Mouse (Mus musculus) ES-Bruce4 (cell line): ENCODE measurements around the gene G430095P16Rik. TPM values are rescaled to one million over a fixed set of nuclear protein-coding genes. Genes with fewer than 3 reads are reported as not detected.

ENCODE experiments used
- H3K27ac ChIP-seq: 2 replicates; pipeline ENCODE4 v1.5.1; 2012; ENCODE audit warnings: low read length, inconsistent platforms; ENCODE audit not compliant: insufficient read depth
- H3K27me3 ChIP-seq: 2 replicates; pipeline ENCODE4 v1.6.1; 2012; ENCODE audit warnings: mild to moderate bottlenecking, low read length, inconsistent platforms; ENCODE audit not compliant: control insufficient read depth, poor library complexity, insufficient read depth, severe bottlenecking
- H3K36me3 ChIP-seq: 2 replicates; pipeline ENCODE4 v1.6.1; 2012; ENCODE audit warnings: inconsistent platforms, mild to moderate bottlenecking, low read length, moderate library complexity; ENCODE audit not compliant: control insufficient read depth, poor library complexity, insufficient read depth, severe bottlenecking
- H3K4me1 ChIP-seq: one replicate; pipeline ENCODE4 v1.8.1; 2011; ENCODE audit warnings: low read length; ENCODE audit not compliant: control insufficient read depth, insufficient read depth
- H3K4me3 ChIP-seq: 2 replicates; pipeline ENCODE4 v1.5.1; 2011; ENCODE audit warnings: low read depth, mild to moderate bottlenecking, low read length
- H3K9ac ChIP-seq: 2 replicates; pipeline ENCODE4 v1.6.1; 2012; ENCODE audit warnings: low read depth, mild to moderate bottlenecking, inconsistent platforms; ENCODE audit not compliant: poor library complexity, severe bottlenecking
- H3K9me3 ChIP-seq: replicated peaks from 2 replicates; pipeline ENCODE4 v1.6.1; 2012; ENCODE audit warnings: mild to moderate bottlenecking, low read length, inconsistent platforms; ENCODE audit not compliant: control insufficient read depth, poor library complexity, insufficient read depth, severe bottlenecking
- CTCF ChIP-seq: IDR thresholded peaks from one replicate; pipeline ENCODE4 v1.8.1; 2011; ENCODE audit warnings: low read depth, low read length
- EP300 ChIP-seq: IDR thresholded peaks from 2 replicates; pipeline ENCODE4 v1.6.1; 2011; ENCODE audit warnings: low read depth, low read length; ENCODE audit not compliant: insufficient read depth
- POLR2A ChIP-seq: IDR thresholded peaks from one replicate; pipeline ENCODE4 v1.8.1; 2011; ENCODE audit warnings: low read length; ENCODE audit not compliant: insufficient read depth
- polyA plus RNA-seq: library from polyadenylated mRNA; stranded (reverse); fragments of >200 nt; gene quantifications from 2 replicates; pipeline ENCODE4 v1.2.4, GENCODE M21; 2011; ENCODE audit warnings: low read depth; ENCODE audit not compliant: missing spikeins, insufficient read depth, insufficient read length

Gene G430095P16Rik
- polyA plus RNA-seq, 1 experiment: not detected

DNA sequence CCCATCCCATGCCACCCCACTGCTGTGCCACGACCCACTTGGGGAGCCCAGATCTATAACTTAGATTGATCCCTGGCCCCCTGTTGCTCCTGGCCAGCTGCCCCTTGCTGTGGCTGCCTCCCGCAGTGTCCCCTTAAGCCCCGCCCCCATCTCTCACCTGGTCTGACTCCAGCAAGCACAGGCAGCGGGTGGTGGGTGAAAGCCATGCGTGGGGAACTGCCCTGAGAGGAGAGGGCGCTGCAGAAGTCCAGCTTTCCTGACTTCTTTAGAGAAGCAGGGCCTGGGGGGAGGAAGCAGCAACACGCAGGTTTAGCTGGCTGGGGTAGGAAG is 729 bp downstream of the G430095P16Rik start:
- Histone ChIP-seq H3K27ac (no peak overlapping the region), H3K9ac (peak overlapping the region; percentile 15; the same call in 1 of the 2 replicates), H3K9me3 (no peaks in the 10 kb centered on the region), H3K4me3 (peak overlapping the region; percentile 8), H3K4me1 (peaks cover 10% of the 10 kb centered on the region), H3K27me3 (no peaks in the 10 kb centered on the region), H3K36me3 (no peaks in the 10 kb centered on the region)
- TF ChIP-seq CTCF (no peak), EP300 (no peak), POLR2A (no peak)

GRCm38 (mm10) chr8:84724683-84725082 is 1.9 kb downstream of the G430095P16Rik start:
- Histone ChIP-seq H3K27ac (no peak overlapping the region), H3K27me3 (no peaks in the 10 kb centered on the region), H3K4me1 (peaks cover 10% of the 10 kb centered on the region), H3K9me3 (no peaks in the 10 kb centered on the region), H3K4me3 (no peak overlapping the region), H3K9ac (no peak overlapping the region), H3K36me3 (no peaks in the 10 kb centered on the region)
- TF ChIP-seq EP300 (no peak), POLR2A (no peak), CTCF (no peak)

GRCm38 (mm10) chr8:84725246-84725940 is 2.6 kb downstream of the G430095P16Rik start:
- no peaks in the 10 kb centered on the region for H3K36me3 ChIP-seq
- peaks cover 10% of the 10 kb centered on the region for H3K4me1 ChIP-seq
- H3K27ac ChIP-seq: no peak overlapping the region
- no peaks in the 10 kb centered on the region for H3K27me3 ChIP-seq
- H3K9ac ChIP-seq: no peak overlapping the region
- no peak overlapping the region for H3K4me3 ChIP-seq
- TF ChIP-seq POLR2A (no peak), EP300 (no peak), CTCF (no peak)
- no peaks in the 10 kb centered on the region for H3K9me3 ChIP-seq

DNA sequence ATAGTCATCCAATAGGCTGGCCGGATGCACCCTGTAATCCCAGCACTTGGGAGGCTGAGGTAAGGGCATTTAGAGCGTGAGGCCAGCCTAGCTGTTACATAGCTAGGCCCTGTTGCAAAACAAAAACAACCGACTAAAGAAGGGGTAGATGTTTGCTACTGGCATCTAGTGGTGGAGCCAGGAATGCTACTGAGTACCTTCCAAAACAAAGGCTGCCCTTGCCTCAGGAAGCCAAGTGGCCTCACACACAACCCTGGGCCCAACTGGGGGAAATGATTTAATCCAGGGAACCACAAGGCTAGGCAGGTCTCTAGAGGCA is 3.1 kb downstream of the G430095P16Rik start:
- Histone ChIP-seq H3K9ac (no peak overlapping the region), H3K27me3 (no peaks in the 10 kb centered on the region), H3K4me3 (no peak overlapping the region), H3K27ac (no peak overlapping the region), H3K4me1 (peaks cover 10% of the 10 kb centered on the region), H3K9me3 (no peaks in the 10 kb centered on the region), H3K36me3 (no peaks in the 10 kb centered on the region)
- TF ChIP-seq CTCF (peak; percentile 15), POLR2A (no peak)

DNA sequence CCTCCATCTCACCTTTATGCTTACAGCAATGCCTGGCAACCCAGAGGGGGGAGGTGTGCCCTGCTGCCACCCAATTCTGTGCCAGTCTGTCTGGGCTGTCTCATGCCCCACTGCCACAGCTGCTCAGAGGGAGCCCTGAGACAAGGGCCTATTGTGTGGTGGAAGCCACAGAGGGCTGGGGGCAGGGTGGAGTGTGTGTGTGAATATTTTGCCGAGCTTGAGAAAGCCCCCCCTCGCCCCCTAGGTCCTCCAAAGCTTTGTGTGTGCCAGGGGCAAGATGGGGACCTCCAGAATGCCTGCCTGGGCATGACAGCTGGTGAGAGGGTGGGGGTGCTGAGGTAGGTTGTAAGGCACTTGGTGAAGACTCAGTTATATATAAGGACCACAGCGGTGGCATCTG is 5.7 kb downstream of the G430095P16Rik start:
- H3K4me3 ChIP-seq: no peak overlapping the region
- H3K27ac ChIP-seq: no peak overlapping the region
- H3K4me1 ChIP-seq: peaks cover under 1% of the 10 kb centered on the region
- no peaks in the 10 kb centered on the region for H3K27me3 ChIP-seq
- H3K9ac ChIP-seq: no peak overlapping the region
- H3K9me3 ChIP-seq: no peaks in the 10 kb centered on the region
- TF ChIP-seq POLR2A: no peak
- TF ChIP-seq EP300: no peak
- TF ChIP-seq CTCF: no peak
- H3K36me3 ChIP-seq: no peaks in the 10 kb centered on the region

GRCm38 (mm10) chr8:84729921-84730362 is 7.1 kb downstream of the G430095P16Rik start:
- H3K4me3 ChIP-seq: no peak overlapping the region
- no peaks in the 10 kb centered on the region for H3K27me3 ChIP-seq
- H3K9me3 ChIP-seq: no peaks in the 10 kb centered on the region
- no peak overlapping the region for H3K9ac ChIP-seq
- no peaks in the 10 kb centered on the region for H3K36me3 ChIP-seq
- no peaks in the 10 kb centered on the region for H3K4me1 ChIP-seq
- H3K27ac ChIP-seq: no peak overlapping the region
- no peak for TF ChIP-seq EP300
- no peak for TF ChIP-seq CTCF
- no peak for TF ChIP-seq POLR2A
